Mouse (Mus musculus): ENCODE results near the gene Nfxl1.
"Not testable (repeated sequence)": the region's sequence is repeated elsewhere in the genome, so short reads cannot be mapped to it uniquely, and the experiment has no call there.

The Nfxl1 gene

GRCm38 (mm10) chr5:72559544-72560049, at the start of gene Nfxl1:
Gene Nfxl1 (minus strand): TSS chr5:72559684.
- DNase-seq, result peak; percentile 97 to 98

GRCm38 (mm10) chr5:72603138-72603537, 43.7 kb upstream of the Nfxl1 start:
- DNase-seq, result no peak

- peak; percentile 71 to 87 for DNase-seq
These were observed 41.5 kb upstream of the Nfxl1 start for GRCm38 (mm10) chr5:72601006-72601405.

- DNase-seq, result no peak
These were observed 27.8 kb upstream of the Nfxl1 start, which contains the start of gene Gm5868 for GRCm38 (mm10) chr5:72587192-72587681. Gene Gm5868 (minus strand): TSS chr5:72587551.

GRCm38 (mm10) chr5:72586667-72587191, 27.2 kb upstream of the Nfxl1 start:
- DNase-seq, result not testable (repeated sequence)

- DNase-seq, result not testable (repeated sequence)
These were observed 26.6 kb upstream of the Nfxl1 start for GRCm38 (mm10) chr5:72586122-72586521.

GRCm38 (mm10) chr5:72580970-72581332, 21.5 kb upstream of the Nfxl1 start, which contains the start of gene Zar1:
Gene Zar1 (minus strand): TSS chr5:72581254.
- not testable (repeated sequence) for DNase-seq

GRCm38 (mm10) chr5:72580088-72580969, 20.8 kb upstream of the Nfxl1 start:
- not testable (repeated sequence) for DNase-seq

GRCm38 (mm10) chr5:72579599-72579998, 20.1 kb upstream of the Nfxl1 start:
- DNase-seq, result not testable (repeated sequence)

GRCm38 (mm10) chr5:72565621-72566020, 6.1 kb upstream of the Nfxl1 start:
- peak; percentile 61 to 66 for DNase-seq

GRCm38 (mm10) chr5:72563183-72563582, 3.7 kb upstream of the Nfxl1 start:
- not testable (repeated sequence) for DNase-seq

- no peak for DNase-seq
These were observed 1.6 kb upstream of the Nfxl1 start for GRCm38 (mm10) chr5:72560976-72561628.

- DNase-seq, result peak in 1 of 2 experiments; percentile 22
These were observed 563 bp downstream of the Nfxl1 start for GRCm38 (mm10) chr5:72558716-72559526.

GRCm38 (mm10) chr5:72556245-72556644, 3.2 kb downstream of the Nfxl1 start:
- DNase-seq, result no peak

GRCm38 (mm10) chr5:72551209-72551608, 8.3 kb downstream of the Nfxl1 start:
- no peak for DNase-seq

- DNase-seq, result no peak
These were observed 30.6 kb downstream of the Nfxl1 start for GRCm38 (mm10) chr5:72528896-72529295.

- DNase-seq, result no peak
These were observed 45.7 kb downstream of the Nfxl1 start for GRCm38 (mm10) chr5:72513808-72514207.

GRCm38 (mm10) chr5:72505740-72506139, 53.7 kb downstream of the Nfxl1 start:
- no peak for DNase-seq

GRCm38 (mm10) chr5:72503531-72504523, 55.7 kb downstream of the Nfxl1 start, which contains the start of gene Corin:
Gene Corin (minus strand): TSS chr5:72504473.
- no peak for DNase-seq

- no peak for DNase-seq
These were observed 56.7 kb downstream of the Nfxl1 start for GRCm38 (mm10) chr5:72502778-72503177.

GRCm38 (mm10) chr5:72501763-72502162, 57.7 kb downstream of the Nfxl1 start:
- DNase-seq, result no peak
